Mouse (Mus musculus) lung, postnatal 0 days (tissue): Measurements from ENCODE around the gene Krt76. TPM values are rescaled to one million over a fixed set of nuclear protein-coding genes. Genes with fewer than 3 reads are reported as not detected.
A peak's percentile ranks its signal among the peaks of the same experiment; 100 is the strongest.

Experiments used
- ATAC-seq: fragments of 200-750 bp; cut with Nextera tagmentation; 2 replicates; pipeline ENCODE4 v1.8.0; 2017; ENCODE audit warnings: moderate library complexity
- DNase-seq: peaks from one replicate; pipeline ENCODE4 v3.0.0-alpha.2; 2016; ENCODE audit warnings: low spot score
- H3K27ac ChIP-seq: fragments of 300-500 bp; sonication (generic); 2 replicates; pipeline ENCODE4 v1.5.1; 2014; ENCODE audit warnings: antibody characterized with exemption, mild to moderate bottlenecking, low read length, mixed read lengths
- H3K27me3 ChIP-seq: fragments of 300-500 bp; sonication (generic); replicated peaks from 2 replicates; pipeline ENCODE4 v1.6.1; 2014; ENCODE audit warnings: low read length, mixed read lengths; ENCODE audit not compliant: insufficient read depth
- H3K36me3 ChIP-seq: fragments of 300-500 bp; sonication (generic); 2 replicates; pipeline ENCODE4 v1.6.1; 2014; ENCODE audit warnings: low read length, mixed read lengths; ENCODE audit not compliant: insufficient read depth
- H3K4me1 ChIP-seq: fragments of 300-500 bp; sonication (generic); 2 replicates; pipeline ENCODE4 v1.6.1; 2014; ENCODE audit warnings: antibody characterized with exemption, low read depth, low read length, mixed read lengths; ENCODE audit not compliant: insufficient read depth
- H3K4me2 ChIP-seq: fragments of 300-500 bp; sonication (generic); replicated peaks from 2 replicates; pipeline ENCODE4 v1.6.1; 2014; ENCODE audit warnings: low read depth, mild to moderate bottlenecking, low read length, moderate library complexity, mixed read lengths
- H3K4me3 ChIP-seq: fragments of 300-500 bp; sonication (generic); 2 replicates; pipeline ENCODE4 v1.5.1; 2014; ENCODE audit warnings: low read depth, low read length
- H3K9ac ChIP-seq: fragments of 300-500 bp; sonication (generic); replicated peaks from 2 replicates; pipeline ENCODE4 v1.6.1; 2014; ENCODE audit warnings: low read depth, mild to moderate bottlenecking
- H3K9me3 ChIP-seq: fragments of 300-500 bp; sonication (generic); 2 replicates; pipeline ENCODE4 v1.6.1; 2016; ENCODE audit warnings: low read length, mixed read lengths
- CTCF ChIP-seq: IDR thresholded peaks from 2 replicates; pipeline ENCODE4 v1.5.1; 2016; ENCODE audit warnings: antibody characterized with exemption, mild to moderate bottlenecking
- EP300 ChIP-seq: IDR thresholded peaks from 2 replicates; pipeline ENCODE4 v1.6.1; 2016; ENCODE audit warnings: antibody characterized with exemption, mild to moderate bottlenecking, control low read depth
- WGBS: fragments of 180-500 bp; shearing (Covaris S2); extraction: QIAGEN DNeasy Blood & Tissue Kit; methylation state at CpG from one replicate; pipeline ENCODE4 v1.1.7; 2014; 5-methylcytosine and 5-hydroxymethylcytosine counted together
- polyA plus RNA-seq: library from polyadenylated mRNA; unstranded; fragments of >200 nt; fragmentation: Nextera tagmentation; extraction: Ambion mirVana; gene quantifications from 2 replicates; pipeline ENCODE4 v1.2.1, GENCODE M21; 2015

Krt76 gene
- polyA plus RNA-seq, 1 experiment from 2014 or later, result not detected

DNA sequence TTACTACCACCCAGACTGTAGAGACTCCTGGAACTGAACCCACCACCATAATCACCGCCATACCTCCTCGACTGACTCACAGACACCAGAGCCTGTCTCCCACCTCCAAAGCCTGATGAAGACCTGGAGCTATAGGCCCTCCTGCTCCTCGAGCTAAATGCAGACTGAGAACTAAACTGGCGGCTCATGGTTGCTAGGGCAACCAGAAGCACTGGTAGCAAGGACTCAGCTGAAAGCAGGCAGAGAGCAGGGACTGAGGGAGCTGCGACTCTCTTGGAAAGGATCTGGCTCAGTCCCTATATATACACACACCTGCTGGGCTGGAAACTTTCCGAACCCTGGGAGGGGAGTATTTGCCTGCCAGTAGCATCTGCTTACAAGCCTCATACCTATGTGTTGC lies 23.3 kb downstream of the Krt76 start, which contains the start of gene Krt77:
Gene Krt77 (minus strand): TSS at position 275 of the 400 bp plus-strand sequence.
- no peaks in the 10 kb centered on the region for H3K9me3 ChIP-seq
- no peak within 1 kb of the TSS for H3K9ac ChIP-seq
- H3K27ac ChIP-seq, result no peak within 1 kb of the TSS
- no peak for TF ChIP-seq EP300
- no peak for TF ChIP-seq CTCF
- no peaks in the 10 kb centered on the region for H3K36me3 ChIP-seq
- no peaks in the 10 kb centered on the region for H3K4me1 ChIP-seq
- no peak within 1 kb of the TSS for H3K4me2 ChIP-seq
- no peaks in the 10 kb centered on the region for H3K27me3 ChIP-seq
- DNase-seq, result no peak
- no peak for ATAC-seq
- no peak within 1 kb of the TSS for H3K4me3 ChIP-seq
- 31% methylated on average over 6 of the region's 6 CpGs for WGBS

DNA sequence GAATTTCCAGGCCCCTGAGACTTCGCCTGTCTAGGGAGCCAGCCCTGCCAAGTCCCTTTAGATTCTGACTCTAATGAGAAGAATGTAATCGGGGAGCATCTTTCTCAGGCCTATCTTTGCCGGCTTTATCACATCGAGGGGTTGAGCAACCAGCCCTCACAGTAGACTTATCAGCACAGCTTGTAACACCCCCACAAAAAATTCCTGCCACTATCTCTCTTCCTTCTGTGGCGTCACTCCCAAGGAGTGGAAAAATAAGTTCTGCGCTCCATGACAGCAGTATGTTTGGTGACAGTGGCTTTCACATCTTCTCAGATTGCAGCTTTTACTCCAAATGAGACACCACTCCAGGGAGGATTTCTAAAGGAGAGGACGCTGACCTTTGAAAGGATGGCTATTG lies 26.0 kb downstream of the Krt76 start:
- DNase-seq, result no peak
- no peaks in the 10 kb centered on the region for H3K36me3 ChIP-seq
- no peak overlapping the region for H3K27ac ChIP-seq
- no peak overlapping the region for H3K4me2 ChIP-seq
- H3K4me1 ChIP-seq, result no peaks in the 10 kb centered on the region
- TF ChIP-seq EP300, result no peak
- no peak for TF ChIP-seq CTCF
- no peaks in the 10 kb centered on the region for H3K27me3 ChIP-seq
- H3K9me3 ChIP-seq, result no peaks in the 10 kb centered on the region
- ATAC-seq, result no peak
- H3K4me3 ChIP-seq, result no peak overlapping the region
- H3K9ac ChIP-seq, result no peak overlapping the region
- WGBS, result 68% methylated on average over 7 of the region's 7 CpGs

GRCm38 (mm10) chr15:101860421-101861130 lies 32.1 kb downstream of the Krt76 start:
- ATAC-seq, result no peak
- no peak overlapping the region for H3K9ac ChIP-seq
- 0 out of 2 replicates have a peak, but pooled peaks cover 11% of the 10 kb centered on the region for H3K27me3 ChIP-seq
- H3K4me1 ChIP-seq, result no peaks in the 10 kb centered on the region
- H3K4me3 ChIP-seq, result no peak overlapping the region
- no peak overlapping the region for H3K4me2 ChIP-seq
- H3K9me3 ChIP-seq, result no peaks in the 10 kb centered on the region
- no peaks in the 10 kb centered on the region for H3K36me3 ChIP-seq
- no peak overlapping the region for H3K27ac ChIP-seq
- TF ChIP-seq EP300, result no peak
- peak; percentile 34 for TF ChIP-seq CTCF
- WGBS, result 47% methylated on average over 13 of the region's 13 CpGs
- DNase-seq, result no peak

DNA sequence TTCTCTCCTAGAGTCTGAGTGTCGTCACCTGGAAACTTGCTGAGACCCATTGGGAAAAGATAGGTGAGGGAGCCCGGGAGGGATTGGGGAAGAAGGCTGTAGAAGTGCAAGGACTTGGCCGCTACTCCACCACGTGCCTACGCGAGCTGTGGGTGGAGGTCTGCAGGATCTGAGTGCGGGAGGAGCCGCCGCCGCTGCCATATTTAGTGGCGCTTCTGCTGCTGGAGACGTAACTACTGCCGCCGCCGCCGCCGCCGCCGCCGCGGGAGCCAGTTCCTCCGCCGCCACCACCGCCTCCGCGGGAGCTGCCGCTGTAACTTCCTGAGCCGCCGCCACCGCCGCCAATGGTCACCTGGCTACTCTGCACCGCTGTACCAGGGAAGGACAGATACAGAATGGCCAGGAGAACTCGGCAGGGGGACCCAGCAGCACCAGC lies 33.0 kb downstream of the Krt76 start:
- Histone ChIP-seq H3K9me3 (no peaks in the 10 kb centered on the region), H3K9ac (no peak overlapping the region), H3K4me1 (no peaks in the 10 kb centered on the region), H3K4me3 (peak overlapping the region; percentile 28), H3K27me3 (0 out of 2 replicates have a peak, but pooled peaks cover 11% of the 10 kb centered on the region), H3K36me3 (no peaks in the 10 kb centered on the region), H3K27ac (no peak overlapping the region), H3K4me2 (peak overlapping the region; percentile 59)
- ATAC-seq (peak; percentile 33; the same call in 1 of the 2 replicates), DNase-seq (peak; percentile 49)
- WGBS, result under 1% methylated on average over 32 of the region's 33 CpGs
- TF ChIP-seq EP300 (no peak), CTCF (no peak)

- Histone ChIP-seq H3K4me3 (no peak overlapping the region), H3K4me1 (no peaks in the 10 kb centered on the region), H3K4me2 (0 out of 2 replicates have a peak overlapping the region, but pooled peaks have one; percentile 59), H3K36me3 (no peaks in the 10 kb centered on the region), H3K27me3 (0 out of 2 replicates have a peak, but pooled peaks cover 11% of the 10 kb centered on the region), H3K9ac (no peak overlapping the region), H3K9me3 (no peaks in the 10 kb centered on the region), H3K27ac (no peak overlapping the region)
- DNase-seq (no peak), ATAC-seq (no peak)
- no peak for TF ChIP-seq EP300
- no peak for TF ChIP-seq CTCF
- 10% methylated on average over 11 of the region's 11 CpGs for WGBS
Observed at GRCm38 (mm10) chr15:101858673-101859425, 33.9 kb downstream of the Krt76 start.

GRCm38 (mm10) chr15:101856696-101857095 lies 36.0 kb downstream of the Krt76 start:
- Histone ChIP-seq H3K4me3 (no peak overlapping the region), H3K36me3 (no peaks in the 10 kb centered on the region), H3K27ac (no peak overlapping the region), H3K9ac (no peak overlapping the region), H3K27me3 (0 out of 2 replicates have a peak, but pooled peaks cover 11% of the 10 kb centered on the region), H3K4me2 (no peak overlapping the region), H3K4me1 (no peaks in the 10 kb centered on the region), H3K9me3 (no peaks in the 10 kb centered on the region)
- WGBS, result 40% methylated on average over 5 of the region's 5 CpGs
- DNase-seq (no peak), ATAC-seq (no peak)
- TF ChIP-seq EP300 (no peak), CTCF (no peak)
